Mouse (Mus musculus) monocyte, adult 59 days (primary cell): ENCODE data around the gene Gm5788. TPM values are rescaled to one million over a fixed set of nuclear protein-coding genes. Genes with fewer than 3 reads are reported as not detected.

Experiments
- total RNA-seq, 2 experiments: library from RNA; stranded (reverse); gene quantifications; one replicate each; pipeline ENCODE4 v1.2.4; 2023

The Gm5788 gene
- total RNA-seq, result not detected

GRCm38 (mm10) chr12:87494421-87494820, at the start of gene Gm5788:
Gene Gm5788 (plus strand): TSS chr12:87494721.

DNA sequence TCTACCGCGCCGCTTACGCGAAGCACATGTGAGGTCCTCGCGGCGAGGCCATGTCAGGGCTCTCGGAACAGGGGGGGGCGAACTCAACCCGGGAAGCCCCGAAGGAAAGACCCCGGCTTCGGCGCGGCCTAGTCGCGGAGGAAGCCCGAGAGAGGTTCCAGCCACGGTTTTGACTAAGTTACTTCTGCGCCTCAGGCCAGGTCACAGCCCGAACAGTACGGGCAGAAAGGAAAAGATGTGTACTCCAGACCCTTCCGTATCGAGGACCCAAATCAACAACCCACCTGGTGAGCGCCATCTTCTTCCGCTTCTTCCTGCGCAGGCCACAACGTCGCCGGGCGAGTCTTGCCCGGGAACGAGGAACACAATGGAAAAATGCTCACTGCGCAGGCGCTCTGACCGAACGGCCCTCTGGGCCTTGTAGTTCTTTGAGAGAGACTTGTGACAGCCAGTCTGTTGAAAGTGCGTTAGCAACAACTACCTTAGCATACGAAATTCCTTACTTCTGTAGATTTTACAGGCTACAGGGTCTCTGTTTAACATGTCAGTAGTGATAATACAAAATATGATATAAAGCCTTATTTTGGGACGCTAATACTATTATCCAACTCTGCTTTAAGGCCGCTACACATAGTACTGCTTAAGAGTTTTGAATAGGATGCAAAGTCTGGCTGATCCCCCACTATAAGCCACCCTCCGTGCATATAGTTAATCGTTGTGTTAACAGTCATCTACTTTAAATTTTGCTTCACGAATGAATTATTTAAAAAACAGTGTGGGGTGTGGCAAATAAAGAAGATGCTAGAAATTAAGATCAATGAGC, 22.3 kb upstream of the Gm5788 start, which contains the start of gene Snw1:
Gene Snw1 (minus strand): TSS at position 311 of the 823 bp plus-strand sequence.

DNA sequence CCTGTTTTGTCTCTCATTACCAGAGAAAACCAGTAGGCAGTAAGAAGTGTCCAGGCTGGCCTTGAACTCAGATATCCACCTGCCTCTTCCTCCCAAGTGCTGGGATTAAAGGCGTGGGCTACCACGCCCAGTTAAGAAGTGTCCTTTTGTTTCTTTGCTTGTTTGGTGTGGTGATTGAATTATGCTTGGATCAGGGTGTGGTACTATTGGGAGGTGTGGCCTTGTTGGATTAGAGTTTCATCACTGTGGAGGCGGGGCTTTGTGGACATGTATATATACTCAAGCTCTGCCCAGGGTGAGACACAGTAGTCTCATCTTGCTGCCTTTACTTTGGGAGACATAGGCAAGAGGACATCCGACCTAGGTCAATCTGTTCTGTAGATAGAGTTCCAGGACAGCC, 19.5 kb downstream of the Gm5788 start, which contains the start of gene Gm8300:
Gene Gm8300 (plus strand): TSS at position 301 of the 400 bp plus-strand sequence.

Other genes with a start within 250 kb of the Gm5788 start
- 10 to 100 TPM; 24.7 to 25.7 TPM for gene Vipas39, start 228.5 kb upstream of the Gm5788 start, total RNA-seq
- gene Ahsa1, start 228.2 kb upstream of the Gm5788 start, total RNA-seq, result 10 to 100 TPM; 82.8 to 93.1 TPM
- not detected for gene Ism2, start 195.0 kb upstream of the Gm5788 start, total RNA-seq
- 100 to 1,000 TPM; 131 to 147 TPM for gene Sptlc2, start 106.4 kb upstream of the Gm5788 start, total RNA-seq
- 10 to 100 TPM; 41.1 to 49.8 TPM for gene Slirp, start 50.8 kb upstream of the Gm5788 start, total RNA-seq
- gene Alkbh1, start 50.7 kb upstream of the Gm5788 start, total RNA-seq, result 10 to 100 TPM; 32.7 to 32.8 TPM
- gene Snw1, start 22.4 kb upstream of the Gm5788 start, total RNA-seq, result 10 to 100 TPM; 66.5 to 74.1 TPM
- gene Gm8300, start 19.6 kb downstream of the Gm5788 start, total RNA-seq, result not detected
- gene Oog1, start 108.0 kb downstream of the Gm5788 start, total RNA-seq, result not detected
- gene Gm4027, start 124.1 kb downstream of the Gm5788 start, total RNA-seq, result not detected
- not detected for gene Gm16381, start 149.9 kb downstream of the Gm5788 start, total RNA-seq